Mouse (Mus musculus) spleen, adult 2 months (tissue): ENCODE data around the gene Pcgf5. TPM values are rescaled to one million over a fixed set of nuclear protein-coding genes. Genes with fewer than 3 reads are reported as not detected.

Experiments
- DNase-seq, 2 experiments: peaks; one replicate each; pipeline versions ENCODE4 v3.0.0 to v3.0.0-alpha.2; 2012 to 2021; ENCODE audit warnings: low spot score in 2 of 2, low read depth in 1 of 2
- H3K27ac ChIP-seq: fragments of 200-500 bp; 2 replicates; pipeline ENCODE4 v1.5.1; 2012; ENCODE audit warnings: low read length, inconsistent platforms; ENCODE audit not compliant: insufficient read depth
- H3K27me3 ChIP-seq: fragments of 200-500 bp; 2 replicates; pipeline ENCODE4 v1.6.1; 2012; ENCODE audit warnings: mild to moderate bottlenecking, moderate library complexity, low read length, inconsistent platforms; ENCODE audit not compliant: control insufficient read depth, insufficient read depth
- H3K36me3 ChIP-seq: fragments of 200-500 bp; 2 replicates; pipeline ENCODE4 v1.6.1; 2012; ENCODE audit warnings: mild to moderate bottlenecking, low read length, inconsistent platforms; ENCODE audit not compliant: control insufficient read depth, insufficient read depth
- H3K4me1 ChIP-seq: fragments of 200-500 bp; 2 replicates; pipeline ENCODE4 v1.6.1; 2011; ENCODE audit warnings: inconsistent platforms; ENCODE audit not compliant: control insufficient read depth, insufficient read depth, insufficient read length
- H3K4me3 ChIP-seq: fragments of 200-500 bp; 2 replicates; pipeline ENCODE4 v1.5.1; 2011; ENCODE audit warnings: mild to moderate bottlenecking, inconsistent platforms; ENCODE audit not compliant: insufficient read depth, insufficient read length; ENCODE audit errors: extremely low read depth
- CTCF ChIP-seq: fragments of 200-500 bp; IDR thresholded peaks from 2 replicates; pipeline ENCODE4 v1.5.1; 2011; ENCODE audit warnings: mild to moderate bottlenecking, inconsistent platforms; ENCODE audit not compliant: insufficient read depth, insufficient read length, insufficient replicate concordance; ENCODE audit errors: extremely low read depth
- POLR2A ChIP-seq: fragments of 200-500 bp; IDR thresholded peaks from 2 replicates; pipeline ENCODE4 v1.6.1; 2011; ENCODE audit warnings: low read depth, low read length, inconsistent platforms
- WGBS: fragments of 180-500 bp; shearing (Covaris S2); methylation state at CpG from one replicate; pipeline ENCODE4 v1.1.7; 2018; 5-methylcytosine and 5-hydroxymethylcytosine counted together
- polyA plus RNA-seq: library from polyadenylated mRNA; depleted of rRNA; stranded (reverse); fragments of >200 nt; gene quantifications from 2 replicates; pipeline ENCODE4 v1.2.3, GENCODE M21; 2012; rRNA removed

Pcgf5 gene
- polyA plus RNA-seq = 4.1 and 5.8 TPM in 2 replicates

GRCm38 (mm10) chr19:36348161-36348800, at the start of gene Pcgf5:
Pcgf5 (plus strand) TSS chr19:36348309.
- Histone ChIP-seq H3K4me3 (peak within 1 kb of the TSS; percentile 83), H3K36me3 (no peaks in the 10 kb centered on the region), H3K27ac (peak within 1 kb of the TSS; percentile 75), H3K27me3 (peaks cover 4% of the 10 kb centered on the region), H3K4me1 (peaks cover 7% of the 10 kb centered on the region; the same call in 1 of the 2 replicates)
- WGBS = under 1% methylated on average over 88 of the region's 92 CpGs
- no peak for TF ChIP-seq POLR2A
- DNase-seq = peak; percentile 15 to 39

GRCm38 (mm10) chr19:36305542-36305941, 42.6 kb upstream of the Pcgf5 start:
- Histone ChIP-seq H3K27ac (no peak overlapping the region), H3K36me3 (no peaks in the 10 kb centered on the region), H3K4me1 (no peaks in the 10 kb centered on the region), H3K27me3 (no peaks in the 10 kb centered on the region), H3K4me3 (no peak overlapping the region)
- DNase-seq = no peak
- TF ChIP-seq POLR2A (no peak), CTCF (no peak)
- 87% methylated on average over 5 of the region's 5 CpGs for WGBS

- H3K27me3 ChIP-seq = no peaks in the 10 kb centered on the region
- no peak for DNase-seq
- H3K4me1 ChIP-seq = no peaks in the 10 kb centered on the region
- H3K36me3 ChIP-seq = no peaks in the 10 kb centered on the region
- TF ChIP-seq CTCF (no peak), POLR2A (no peak)
- no peak overlapping the region for H3K27ac ChIP-seq
- no peak overlapping the region for H3K4me3 ChIP-seq
- WGBS = 31% methylated on average over 5 of the region's 5 CpGs
These were observed 34.1 kb upstream of the Pcgf5 start for GRCm38 (mm10) chr19:36314010-36314409.

- Histone ChIP-seq H3K36me3 (no peaks in the 10 kb centered on the region), H3K4me1 (no peaks in the 10 kb centered on the region), H3K27me3 (no peaks in the 10 kb centered on the region), H3K4me3 (no peak overlapping the region), H3K27ac (no peak overlapping the region)
- WGBS = 89% methylated on average over 4 of the region's 4 CpGs
- no peak for DNase-seq
- TF ChIP-seq POLR2A (no peak), CTCF (no peak)
These were observed 28.4 kb upstream of the Pcgf5 start for GRCm38 (mm10) chr19:36319735-36320134.

GRCm38 (mm10) chr19:36321066-36321465, 27.0 kb upstream of the Pcgf5 start:
- Histone ChIP-seq H3K36me3 (no peaks in the 10 kb centered on the region), H3K4me1 (no peaks in the 10 kb centered on the region), H3K27ac (no peak overlapping the region), H3K27me3 (no peaks in the 10 kb centered on the region), H3K4me3 (no peak overlapping the region)
- WGBS = 84% methylated on average over 3 of the region's 3 CpGs
- TF ChIP-seq POLR2A = no peak
- no peak for TF ChIP-seq CTCF
- DNase-seq = no peak

- H3K27me3 ChIP-seq = no peaks in the 10 kb centered on the region
- H3K27ac ChIP-seq = no peak overlapping the region
- WGBS = 83% methylated on average over 2 of the region's 2 CpGs
- no peak for DNase-seq
- H3K4me1 ChIP-seq = no peaks in the 10 kb centered on the region
- H3K4me3 ChIP-seq = no peak overlapping the region
- no peaks in the 10 kb centered on the region for H3K36me3 ChIP-seq
- TF ChIP-seq POLR2A = no peak
- no peak for TF ChIP-seq CTCF
These were observed 24.8 kb upstream of the Pcgf5 start for GRCm38 (mm10) chr19:36323326-36323725.

GRCm38 (mm10) chr19:36328678-36329077, 19.4 kb upstream of the Pcgf5 start:
- Histone ChIP-seq H3K4me1 (no peaks in the 10 kb centered on the region), H3K27me3 (no peaks in the 10 kb centered on the region), H3K36me3 (no peaks in the 10 kb centered on the region), H3K4me3 (no peak overlapping the region), H3K27ac (no peak overlapping the region)
- 58% methylated on average over 5 of the region's 5 CpGs for WGBS
- no peak for TF ChIP-seq POLR2A
- TF ChIP-seq CTCF = no peak
- no peak for DNase-seq
